Mouse (Mus musculus): Measurements from ENCODE around the gene Acsbg1. TPM values are rescaled to one million over a fixed set of nuclear protein-coding genes. Genes with fewer than 3 reads are reported as not detected.

Gene Acsbg1
- polyA plus RNA-seq, 1 experiment from 2014 or later, result 0.10 TPM

DNA sequence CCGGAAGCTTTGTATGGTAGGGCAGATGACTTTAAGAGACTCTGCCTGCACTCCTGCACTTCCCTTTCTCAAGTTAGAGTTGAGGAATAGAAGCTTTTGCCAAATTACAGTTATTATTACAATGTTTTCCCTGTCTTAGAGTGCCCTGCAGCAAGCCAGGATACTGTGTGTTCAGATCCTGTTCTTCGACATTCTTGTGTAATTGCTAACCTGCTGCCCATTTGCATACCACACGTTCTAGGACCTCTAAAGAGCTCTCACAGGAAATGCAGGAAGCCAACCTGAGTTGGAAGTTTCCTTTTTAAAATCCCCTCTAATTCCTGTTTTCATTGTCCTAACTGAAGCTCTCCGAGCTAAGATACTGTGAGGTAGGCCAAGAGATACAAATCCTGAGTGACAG lies 94.7 kb downstream of the Acsbg1 start:
- TF ChIP-seq CTCF (IDR thresholded peaks at IDR 0.05) (no peak), EP300 (IDR thresholded peaks at IDR 0.05) (peak; percentile 91)
- H3K27me3 ChIP-seq (replicated peaks; ENCODE audit: insufficient read depth, low read length), result no peaks in the 10 kb centered on the region
- WGBS, result 31% methylated on average over 4 of the region's 4 CpGs
- H3K4me3 ChIP-seq (ENCODE audit: low read depth, low read length), result no peak overlapping the region
- peak overlapping the region; percentile 54 for H3K27ac ChIP-seq (ENCODE audit: low read length)
- H3K9me3 ChIP-seq (ENCODE audit: low read length), result no peaks in the 10 kb centered on the region
- peaks cover 3% of the 10 kb centered on the region; the same call in 1 of the 2 replicates for H3K4me1 ChIP-seq (ENCODE audit: insufficient read depth, low read depth, low read length)
- no peak overlapping the region for H3K9ac ChIP-seq (replicated peaks; ENCODE audit: low read depth)
- H3K4me2 ChIP-seq (replicated peaks; ENCODE audit: low read depth, low read length), result no peak overlapping the region
- H3K36me3 ChIP-seq (ENCODE audit: insufficient read depth, low read length), result no peaks in the 10 kb centered on the region
- peak; percentile 95 for ATAC-seq
- peak; percentile 90 for DNase-seq (ENCODE audit: low spot score)

- H3K36me3 ChIP-seq (ENCODE audit: insufficient read depth, low read length), result no peaks in the 10 kb centered on the region
- no peak overlapping the region for H3K4me2 ChIP-seq (replicated peaks; ENCODE audit: low read depth, low read length)
- H3K27me3 ChIP-seq (replicated peaks; ENCODE audit: insufficient read depth, low read length), result no peaks in the 10 kb centered on the region
- H3K27ac ChIP-seq (ENCODE audit: low read length), result no peak overlapping the region
- DNase-seq (ENCODE audit: low spot score) (no peak), ATAC-seq (no peak)
- H3K9me3 ChIP-seq (ENCODE audit: low read length), result no peaks in the 10 kb centered on the region
- no peaks in the 10 kb centered on the region; the same call in 1 of the 2 replicates for H3K4me1 ChIP-seq (ENCODE audit: insufficient read depth, low read depth, low read length)
- WGBS, result 90% methylated on average over 8 of the region's 8 CpGs
- H3K4me3 ChIP-seq (ENCODE audit: low read depth, low read length), result no peak overlapping the region
- TF ChIP-seq EP300 (IDR thresholded peaks at IDR 0.05), result no peak
- TF ChIP-seq CTCF (IDR thresholded peaks at IDR 0.05), result no peak
- no peak overlapping the region for H3K9ac ChIP-seq (replicated peaks; ENCODE audit: low read depth)
Observed at GRCm38 (mm10) chr9:54560831-54561601, 100.7 kb downstream of the Acsbg1 start.

DNA sequence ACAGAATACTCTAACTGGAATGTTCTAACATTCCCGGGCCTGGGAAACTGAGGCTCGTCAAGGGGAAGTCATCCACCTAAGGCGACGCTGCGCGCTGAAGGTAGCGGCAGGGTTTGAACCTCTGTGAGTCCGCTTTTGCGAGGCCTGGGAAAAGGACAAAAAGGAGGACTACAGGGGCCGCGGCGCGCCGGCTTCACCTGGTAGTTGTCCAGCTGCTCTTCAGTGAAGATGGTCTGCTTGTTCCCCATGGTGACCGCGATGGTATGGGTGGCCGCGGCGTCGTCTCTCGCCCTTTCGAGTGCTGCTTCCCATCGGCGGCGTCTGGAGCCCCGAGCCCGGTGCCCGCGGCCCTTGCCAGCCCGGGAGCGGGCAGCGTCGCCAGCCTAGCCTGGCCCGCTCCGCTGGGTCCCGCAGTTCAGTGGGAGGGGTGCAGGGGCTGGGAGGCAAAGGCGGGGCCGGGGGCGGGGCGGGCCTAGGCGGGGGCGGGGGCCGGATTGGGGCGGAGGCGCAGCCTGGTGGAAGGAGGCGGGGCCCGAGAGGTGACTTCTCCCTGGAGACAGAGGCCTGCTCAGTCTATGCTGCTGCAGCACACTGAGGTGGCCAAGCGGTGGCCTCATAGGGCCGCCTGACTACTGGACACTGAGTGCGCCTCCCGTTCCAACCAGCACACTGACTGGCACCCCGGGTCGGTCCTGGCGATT lies 101.7 kb downstream of the Acsbg1 start, which contains the start of gene Cib2:
Gene Cib2, minus strand, starts transcription at position 448 of the 701 bp plus-strand sequence.
- H3K27me3 ChIP-seq (replicated peaks; ENCODE audit: insufficient read depth, low read length), result no peaks in the 10 kb centered on the region
- H3K4me3 ChIP-seq (ENCODE audit: low read depth, low read length), result peak within 1 kb of the TSS; percentile 47
- H3K4me1 ChIP-seq (ENCODE audit: insufficient read depth, low read depth, low read length), result no peaks in the 10 kb centered on the region; the same call in 1 of the 2 replicates
- no peaks in the 10 kb centered on the region for H3K9me3 ChIP-seq (ENCODE audit: low read length)
- ATAC-seq, result peak; percentile 99
- peak; percentile 93 for DNase-seq (ENCODE audit: low spot score)
- H3K4me2 ChIP-seq (replicated peaks; ENCODE audit: low read depth, low read length), result peak within 1 kb of the TSS; percentile 83
- TF ChIP-seq EP300 (IDR thresholded peaks at IDR 0.05) (no peak), CTCF (IDR thresholded peaks at IDR 0.05) (peak; percentile 65)
- H3K27ac ChIP-seq (ENCODE audit: low read length), result no peak within 1 kb of the TSS
- peak within 1 kb of the TSS; percentile 20; the same call in 1 of the 2 replicates for H3K9ac ChIP-seq (replicated peaks; ENCODE audit: low read depth)
- 2% methylated on average over 45 of the region's 54 CpGs for WGBS
- H3K36me3 ChIP-seq (ENCODE audit: insufficient read depth, low read length), result no peaks in the 10 kb centered on the region

DNA sequence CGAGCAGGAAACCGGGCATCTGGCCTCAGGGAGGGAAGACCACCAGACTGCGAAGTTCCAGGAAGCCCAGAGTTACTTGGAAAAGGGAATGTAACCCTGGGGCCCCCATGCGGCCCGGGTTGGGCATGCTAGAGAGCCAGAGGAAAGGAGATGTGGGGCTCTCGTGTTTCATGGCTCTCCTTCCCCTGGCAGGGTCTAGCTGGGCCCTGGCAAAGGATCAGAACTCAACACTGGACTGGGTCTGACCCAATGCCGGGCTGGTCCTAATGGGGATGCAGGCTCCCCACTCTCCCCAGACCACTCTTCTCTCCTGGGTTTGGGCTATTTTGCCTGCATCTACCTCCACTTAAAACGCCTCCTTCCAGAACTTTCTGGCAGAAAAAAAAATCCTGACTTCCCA lies 102.9 kb downstream of the Acsbg1 start:
- no peaks in the 10 kb centered on the region for H3K9me3 ChIP-seq (ENCODE audit: low read length)
- no peak for DNase-seq (ENCODE audit: low spot score)
- no peak overlapping the region for H3K27ac ChIP-seq (ENCODE audit: low read length)
- ATAC-seq, result no peak
- 71% methylated on average over 8 of the region's 8 CpGs for WGBS
- no peaks in the 10 kb centered on the region for H3K36me3 ChIP-seq (ENCODE audit: insufficient read depth, low read length)
- no peaks in the 10 kb centered on the region for H3K27me3 ChIP-seq (replicated peaks; ENCODE audit: insufficient read depth, low read length)
- H3K4me1 ChIP-seq (ENCODE audit: insufficient read depth, low read depth, low read length), result no peaks in the 10 kb centered on the region; the same call in 1 of the 2 replicates
- no peak overlapping the region for H3K9ac ChIP-seq (replicated peaks; ENCODE audit: low read depth)
- H3K4me3 ChIP-seq (ENCODE audit: low read depth, low read length), result no peak overlapping the region
- TF ChIP-seq CTCF (IDR thresholded peaks at IDR 0.05), result no peak
- no peak for TF ChIP-seq EP300 (IDR thresholded peaks at IDR 0.05)
- no peak overlapping the region for H3K4me2 ChIP-seq (replicated peaks; ENCODE audit: low read depth, low read length)

DNA sequence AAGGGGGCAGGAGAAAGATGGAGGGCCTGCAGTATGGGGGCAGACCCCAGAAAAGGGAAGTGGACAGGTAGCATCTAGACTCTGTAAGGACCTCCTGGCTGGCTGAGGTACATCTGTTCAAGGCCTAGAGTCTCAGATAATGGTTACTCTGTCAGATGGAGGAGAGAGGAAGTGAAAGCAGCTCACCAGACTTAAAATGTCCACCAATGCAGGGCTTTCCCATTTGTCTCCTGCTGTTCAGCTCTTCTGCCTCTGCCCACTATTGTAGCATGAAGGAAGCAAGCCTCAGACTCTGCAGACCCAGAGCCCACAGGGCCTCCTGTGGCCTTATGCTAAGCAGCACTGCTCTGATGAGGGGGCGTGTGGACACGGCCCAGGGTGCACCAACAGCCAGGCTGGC lies 106.6 kb downstream of the Acsbg1 start:
- H3K9ac ChIP-seq (replicated peaks; ENCODE audit: low read depth), result no peak overlapping the region
- no peaks in the 10 kb centered on the region for H3K27me3 ChIP-seq (replicated peaks; ENCODE audit: insufficient read depth, low read length)
- no peak overlapping the region for H3K4me2 ChIP-seq (replicated peaks; ENCODE audit: low read depth, low read length)
- ATAC-seq, result no peak
- no peaks in the 10 kb centered on the region for H3K9me3 ChIP-seq (ENCODE audit: low read length)
- 68% methylated on average over 2 of the region's 2 CpGs for WGBS
- TF ChIP-seq EP300 (IDR thresholded peaks at IDR 0.05), result no peak
- no peak for TF ChIP-seq CTCF (IDR thresholded peaks at IDR 0.05)
- H3K36me3 ChIP-seq (ENCODE audit: insufficient read depth, low read length), result no peaks in the 10 kb centered on the region
- H3K27ac ChIP-seq (ENCODE audit: low read length), result no peak overlapping the region
- no peak overlapping the region for H3K4me3 ChIP-seq (ENCODE audit: low read depth, low read length)
- H3K4me1 ChIP-seq (ENCODE audit: insufficient read depth, low read depth, low read length), result no peaks in the 10 kb centered on the region
- no peak for DNase-seq (ENCODE audit: low spot score)

Small RNA genes lying within 50 kb of the gene (microRNA-seq; reads per million reads assigned to microRNA genes)
- gene Mir5710, result not detected

Other genes with a start within 250 kb of the Acsbg1 start
- gene Dmxl2, start 160.2 kb downstream of the Acsbg1 start, polyA plus RNA-seq (2015; fragmentation: Nextera tagmentation; extraction: Ambion mirVana), result 4.8 and 5.1 TPM in 2 replicates
- not detected in 2 replicates for gene Sh2d7, start 122.9 kb downstream of the Acsbg1 start, polyA plus RNA-seq (2015; fragmentation: Nextera tagmentation; extraction: Ambion mirVana)
- 6.2 and 7.5 TPM in 2 replicates for gene Cib2, start 101.7 kb downstream of the Acsbg1 start, polyA plus RNA-seq (2015; fragmentation: Nextera tagmentation; extraction: Ambion mirVana)
- 79.4 and 80.3 TPM in 2 replicates for gene Idh3a, start 75.5 kb downstream of the Acsbg1 start, polyA plus RNA-seq (2015; fragmentation: Nextera tagmentation; extraction: Ambion mirVana)
- 15.2 and 17.7 TPM in 2 replicates for gene Dnaja4, start 37.0 kb upstream of the Acsbg1 start, polyA plus RNA-seq (2015; fragmentation: Nextera tagmentation; extraction: Ambion mirVana)
- gene Wdr61, start 72.6 kb upstream of the Acsbg1 start, polyA plus RNA-seq (2015; fragmentation: Nextera tagmentation; extraction: Ambion mirVana), result 116 and 126 TPM in 2 replicates
- gene Crabp1, start 102.9 kb upstream of the Acsbg1 start, polyA plus RNA-seq (2015; fragmentation: Nextera tagmentation; extraction: Ambion mirVana), result 2.0 and 2.6 TPM in 2 replicates
- 13.6 and 16.6 TPM in 2 replicates for gene Ireb2, start 201.9 kb upstream of the Acsbg1 start, polyA plus RNA-seq (2015; fragmentation: Nextera tagmentation; extraction: Ambion mirVana)